Mouse (Mus musculus) thymus, postnatal 25 days (tissue): ENCODE measurements around the gene Pecam1.

Experiments used
- DNase-seq: peaks from one replicate; pipeline ENCODE4 v3.0.0; 2022

Pecam1 gene

GRCm38 (mm10) chr11:106688375-106688774, 62.1 kb downstream of the Pecam1 start:
- peak; percentile 57 for DNase-seq

DNA sequence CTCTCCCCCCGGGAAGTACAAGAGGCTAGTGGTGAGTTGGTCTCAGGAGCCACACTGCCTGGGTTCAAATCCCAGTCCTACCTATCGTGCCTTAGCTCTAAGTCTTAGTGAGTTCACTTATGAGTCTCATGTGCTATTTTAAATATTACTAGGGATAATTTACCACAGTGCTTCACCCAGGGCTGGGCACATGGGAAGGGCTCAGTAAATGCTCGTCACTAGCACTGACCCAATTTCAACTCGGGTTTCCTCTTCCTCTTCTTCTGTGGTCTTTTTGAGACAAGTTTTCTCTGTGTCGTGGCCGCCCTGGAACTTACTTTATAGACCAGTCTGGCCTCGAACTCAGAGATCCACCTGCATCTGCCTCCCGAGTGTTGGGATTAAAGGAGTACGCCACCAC, 63.1 kb downstream of the Pecam1 start:
- DNase-seq, result peak; percentile 16

DNA sequence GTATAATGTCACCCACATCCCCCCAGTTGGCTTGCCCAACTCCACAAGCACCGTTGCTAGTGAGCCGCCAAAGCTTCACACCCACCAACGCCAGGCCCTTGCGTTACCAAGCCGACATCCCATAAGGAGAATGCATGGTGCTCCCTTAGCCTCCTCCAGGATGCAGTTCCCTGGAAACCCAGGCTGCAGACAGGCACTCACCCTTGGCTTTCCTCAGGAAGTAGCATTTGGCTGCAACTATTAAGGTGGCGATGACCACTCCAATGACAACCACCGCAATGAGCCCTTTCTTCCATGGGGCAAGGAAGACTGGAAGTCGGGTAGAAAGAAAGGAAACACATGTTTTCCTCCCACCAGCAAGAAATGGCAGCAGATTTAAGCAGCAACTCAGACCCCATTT, 66.4 kb downstream of the Pecam1 start:
- no peak for DNase-seq

GRCm38 (mm10) chr11:106683345-106683744, 67.1 kb downstream of the Pecam1 start:
- DNase-seq, result no peak

DNA sequence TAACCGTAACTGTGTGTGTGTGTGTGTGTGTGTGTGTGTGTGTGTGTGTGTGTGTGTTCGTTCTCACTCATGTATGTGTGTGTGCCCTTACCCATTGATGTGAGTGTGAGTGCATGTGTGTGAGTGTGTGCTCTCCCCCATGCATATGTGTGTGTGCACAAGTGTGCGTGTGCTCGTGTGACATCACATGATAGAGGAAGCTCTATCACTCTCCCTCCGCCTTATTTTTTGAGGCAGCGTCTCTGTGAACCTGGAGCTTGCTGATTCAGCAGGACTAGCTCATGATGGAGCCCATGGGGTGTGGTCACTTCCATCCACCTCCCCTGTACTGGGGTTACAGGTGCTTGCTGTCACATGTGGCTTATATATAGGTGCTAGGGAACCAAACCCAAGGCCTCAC, 69.3 kb downstream of the Pecam1 start:
- DNase-seq, result no peak

GRCm38 (mm10) chr11:106679874-106680273, 70.6 kb downstream of the Pecam1 start:
- peak; percentile 40 for DNase-seq

- DNase-seq, result no peak
These were observed 72.4 kb downstream of the Pecam1 start for GRCm38 (mm10) chr11:106677910-106678591.

- no peak for DNase-seq
These were observed 73.1 kb downstream of the Pecam1 start for GRCm38 (mm10) chr11:106677331-106677730.

GRCm38 (mm10) chr11:106675875-106676274, 74.6 kb downstream of the Pecam1 start:
- DNase-seq, result no peak

GRCm38 (mm10) chr11:106675201-106675726, 75.2 kb downstream of the Pecam1 start:
- peak; percentile 46 for DNase-seq

GRCm38 (mm10) chr11:106674612-106675153, 75.7 kb downstream of the Pecam1 start:
- peak; percentile 75 for DNase-seq

DNA sequence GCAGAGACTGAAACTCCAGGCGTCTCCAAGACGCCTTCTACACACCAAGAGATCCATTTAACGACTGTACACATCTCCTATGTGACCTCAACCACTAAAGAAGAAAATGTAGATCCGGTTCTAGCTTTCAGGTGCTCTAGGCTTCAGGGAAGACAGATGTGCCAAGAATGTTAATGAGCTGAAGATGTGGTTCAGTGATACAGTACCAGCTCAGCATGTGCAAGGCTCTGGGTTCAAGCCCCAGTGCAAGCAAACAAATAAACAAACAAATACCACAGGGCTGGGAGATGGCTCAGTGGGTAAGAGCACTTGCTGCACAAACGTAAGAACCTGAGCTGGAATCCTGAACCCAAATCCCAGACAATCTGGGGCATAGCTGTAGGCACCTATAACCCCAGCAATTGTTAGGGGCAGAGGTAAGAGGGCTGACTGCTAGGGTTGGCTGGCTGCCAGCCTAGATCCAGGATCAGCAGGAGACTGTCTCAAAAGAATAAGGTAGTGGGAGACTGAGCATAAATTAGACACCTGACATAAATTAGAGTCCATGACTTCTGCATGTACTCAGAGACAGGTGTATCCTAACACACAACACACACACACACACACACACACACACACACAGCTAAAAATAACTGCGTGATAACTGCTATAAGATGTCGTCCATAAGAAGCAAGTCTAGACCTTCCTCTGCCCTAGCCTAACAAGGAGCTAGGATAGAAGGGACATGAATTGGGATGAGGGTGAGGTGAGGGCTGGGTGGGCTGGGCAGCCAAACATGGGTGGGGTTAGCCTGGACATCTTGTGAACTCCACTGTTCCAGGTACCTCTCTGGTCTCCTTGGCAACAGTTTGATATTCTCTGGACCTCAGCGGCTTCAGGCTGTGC, 76.5 kb downstream of the Pecam1 start:
- DNase-seq, result peak; percentile 47

DNA sequence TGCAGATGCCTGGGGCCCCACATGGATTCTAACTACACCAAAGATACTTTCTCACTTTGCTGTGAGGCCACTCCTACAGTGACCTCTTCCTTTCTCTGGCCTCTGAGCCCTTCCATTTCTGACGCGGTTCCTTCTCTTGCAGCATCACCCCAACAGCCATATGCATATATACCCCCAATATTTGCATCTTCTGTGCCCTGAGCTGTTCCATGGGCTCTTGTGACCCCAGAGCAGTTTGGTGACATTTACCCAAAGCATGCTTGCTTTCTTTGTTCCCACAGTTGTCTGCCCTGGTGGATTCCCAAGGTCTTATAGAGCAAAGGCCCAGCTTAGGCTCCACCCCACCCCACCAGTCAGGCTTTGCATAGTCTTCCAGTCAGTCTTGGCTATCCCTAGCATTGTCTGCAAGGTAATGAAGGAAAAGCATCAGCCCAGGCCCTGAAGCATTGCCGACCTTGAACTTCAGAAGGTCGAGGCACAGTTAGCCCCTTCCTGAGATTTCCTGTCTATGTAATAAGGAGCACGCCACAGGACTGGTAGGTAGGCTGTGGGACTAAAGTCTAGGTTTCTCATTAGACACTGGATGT, 77.4 kb downstream of the Pecam1 start:
- peak; percentile 14 for DNase-seq

DNA sequence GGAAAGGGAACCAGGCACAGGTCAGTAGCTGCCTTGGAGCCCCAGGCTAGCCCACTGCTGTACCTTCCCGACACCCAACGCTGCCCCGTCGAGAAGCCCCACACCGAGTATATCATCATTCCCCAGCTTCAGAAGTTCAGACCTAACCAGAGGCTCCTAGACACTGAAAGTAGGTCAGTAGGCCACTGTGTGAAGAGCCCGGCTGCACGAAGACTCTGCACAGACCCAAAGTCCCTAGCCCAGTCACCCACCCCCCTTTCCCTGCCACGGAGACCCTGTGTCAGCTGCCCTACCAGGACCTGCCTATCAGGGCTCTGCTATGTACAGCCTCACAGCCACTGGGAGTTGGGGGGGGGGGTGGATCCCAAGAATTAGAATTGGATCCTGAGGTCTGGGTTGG, 78.6 kb downstream of the Pecam1 start:
- peak; percentile 71 for DNase-seq

DNA sequence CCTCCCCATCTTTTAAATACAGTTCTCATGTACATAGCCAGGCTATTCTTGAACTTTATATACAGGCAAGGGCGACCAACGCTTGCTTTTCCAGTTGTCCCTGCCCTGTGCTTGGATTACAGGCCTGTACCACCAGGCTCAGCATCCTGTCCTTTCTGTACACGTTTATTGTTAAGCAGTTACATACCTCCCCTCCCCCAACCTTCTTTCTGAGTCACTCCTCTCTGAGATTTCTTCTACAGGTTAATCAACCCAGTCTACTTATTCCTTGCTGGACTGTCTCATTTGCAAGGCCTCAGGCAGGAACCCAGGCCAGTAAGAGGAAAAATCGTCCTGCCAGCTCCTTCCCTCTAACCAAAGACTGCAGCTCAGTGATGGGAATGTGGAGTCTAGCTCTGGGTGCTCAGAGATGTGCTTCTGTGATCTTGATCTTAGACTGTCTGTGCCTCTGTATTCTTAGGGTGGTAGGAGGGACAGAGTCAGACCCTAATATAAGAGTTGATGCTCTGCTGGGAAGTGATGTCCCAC, 79.4 kb downstream of the Pecam1 start:
- DNase-seq, result peak; percentile 36

DNA sequence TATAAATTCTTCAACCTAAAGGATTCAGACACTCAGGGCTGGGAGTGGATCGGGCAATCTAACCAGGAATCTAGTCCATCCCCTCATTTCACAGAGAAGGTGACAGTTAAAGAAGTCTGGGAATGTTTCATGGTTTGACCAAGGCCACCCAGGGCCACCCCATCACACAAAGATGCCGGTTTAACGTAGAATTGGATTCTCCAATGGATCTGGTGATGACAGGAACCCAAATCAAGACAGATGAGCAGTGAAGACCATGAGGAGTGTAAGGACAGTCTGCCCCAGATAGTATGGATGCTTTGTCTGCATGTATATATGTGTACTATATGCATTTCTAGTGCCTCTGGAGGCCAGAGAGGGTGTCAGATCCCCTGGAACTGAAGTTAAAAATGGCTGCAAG, 80.2 kb downstream of the Pecam1 start:
- DNase-seq, result no peak

DNA sequence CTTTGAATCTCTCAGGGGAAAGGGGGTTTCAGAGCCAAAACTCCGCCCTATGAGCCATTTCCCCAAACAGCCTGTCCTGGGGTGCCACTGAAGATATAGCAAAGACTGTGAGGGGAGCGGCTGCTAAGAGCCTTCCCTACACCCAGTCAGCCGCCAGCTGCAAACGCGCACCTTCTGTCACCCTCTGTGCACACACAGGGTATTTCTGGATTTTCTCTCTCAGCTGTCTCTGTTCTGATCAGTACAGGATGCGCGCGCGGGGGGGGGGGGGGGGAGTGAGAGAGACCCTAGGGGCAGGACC, 80.6 kb downstream of the Pecam1 start:
- DNase-seq, result peak; percentile 75

GRCm38 (mm10) chr11:106669102-106669872, 81.1 kb downstream of the Pecam1 start:
- no peak for DNase-seq

DNA sequence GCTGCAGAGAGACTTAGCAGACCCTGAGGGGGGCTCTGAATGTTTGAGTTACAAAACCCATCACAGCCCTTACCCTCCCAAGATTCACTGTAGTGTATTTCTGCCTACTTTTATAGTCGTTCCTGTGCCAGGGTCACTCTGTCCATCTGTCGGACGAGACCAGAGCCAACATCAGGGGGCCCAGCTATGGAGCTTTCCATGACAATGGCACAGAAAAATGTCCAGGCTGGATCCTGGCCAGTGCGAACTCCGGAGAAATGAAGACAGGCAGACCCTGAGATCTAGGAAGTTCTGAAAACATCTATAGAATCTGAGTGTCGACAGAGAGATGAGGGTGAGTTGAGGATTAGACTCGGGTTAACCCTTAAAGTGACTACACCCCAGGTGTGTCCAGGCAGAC, 82.1 kb downstream of the Pecam1 start:
- DNase-seq, result no peak

- DNase-seq, result no peak
These were observed 82.6 kb downstream of the Pecam1 start for GRCm38 (mm10) chr11:106667855-106668254.

GRCm38 (mm10) chr11:106666470-106667107, 83.8 kb downstream of the Pecam1 start:
- no peak for DNase-seq

DNA sequence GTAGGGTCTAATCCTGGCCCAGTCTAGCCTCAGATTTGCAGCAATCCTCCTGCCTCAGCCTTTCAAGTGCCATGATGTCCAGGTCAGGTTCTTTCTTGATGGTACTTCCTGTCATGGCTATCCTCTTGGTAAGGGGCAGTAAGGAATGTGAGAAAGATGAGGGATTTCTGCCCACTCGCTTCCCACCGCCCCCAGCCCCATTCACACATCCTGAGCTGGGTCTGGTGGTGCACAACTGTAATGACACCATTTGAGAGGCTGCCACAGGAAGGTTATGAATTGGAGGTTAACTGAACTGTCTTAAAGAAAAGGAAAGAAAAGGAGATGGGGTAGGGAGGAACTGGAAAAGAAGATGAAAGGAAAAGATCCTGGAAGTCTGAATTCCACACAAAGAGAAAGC, 84.6 kb downstream of the Pecam1 start:
- no peak for DNase-seq
